Mouse (Mus musculus) heart, adult 18-20 months (tissue): ENCODE data around the gene Il22ra1. TPM values are rescaled to one million over a fixed set of nuclear protein-coding genes. Genes with fewer than 3 reads are reported as not detected.

Source experiments
- DNase-seq, 2 experiments: peaks; one replicate each; pipeline ENCODE4 v3.0.0; 2021 to 2022; ENCODE audit warnings: mixed read lengths in 1 of 2
- total RNA-seq, 2 experiments: library from RNA; stranded (reverse); gene quantifications; 2 replicates each; pipeline ENCODE4 v1.2.3; 2021

The Il22ra1 gene
- total RNA-seq, 2 experiments from 2014 or later = 0.17 to 0.46 TPM

DNA sequence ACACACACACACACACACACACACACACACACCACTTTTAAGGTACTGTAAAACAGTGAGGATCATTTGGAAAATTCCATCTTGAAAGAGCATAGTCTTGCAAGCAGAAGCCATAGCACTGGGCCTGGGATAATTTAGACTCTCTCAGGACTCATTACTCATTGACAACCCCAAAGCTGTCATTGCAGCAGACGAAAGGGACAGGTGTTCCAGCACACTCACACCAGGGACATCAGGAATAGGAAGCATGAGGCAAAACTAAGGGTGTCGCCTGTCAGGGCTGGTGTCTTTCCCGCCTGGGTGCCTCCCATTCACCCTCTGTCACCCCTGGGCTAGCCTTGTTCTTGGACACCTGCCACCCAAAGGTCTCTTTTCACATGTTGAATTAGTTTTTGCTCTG lies 8.9 kb downstream of the Il22ra1 start:
- DNase-seq = no peak

- DNase-seq = no peak
Observed at GRCm38 (mm10) chr4:135738237-135738636, 10.3 kb downstream of the Il22ra1 start.

DNA sequence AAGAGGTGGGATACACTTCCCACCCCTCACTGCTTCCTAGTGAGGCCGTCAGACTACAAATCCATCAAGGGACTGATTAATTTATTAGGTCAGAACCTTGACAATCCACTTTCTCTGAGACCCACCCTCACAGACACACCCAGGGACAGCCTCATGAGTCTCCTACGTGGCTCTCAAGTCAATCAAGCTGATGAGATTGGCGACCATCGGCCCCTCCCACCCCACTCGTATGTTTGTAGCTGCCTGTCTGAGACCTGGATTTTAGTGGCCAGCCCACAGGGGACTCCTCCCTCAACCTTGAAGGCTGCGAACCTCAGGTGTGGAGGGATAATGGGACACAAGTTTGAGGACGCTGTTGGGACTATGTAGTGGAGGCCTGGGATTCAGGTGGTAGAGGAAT lies 11.2 kb downstream of the Il22ra1 start:
- DNase-seq = no peak

DNA sequence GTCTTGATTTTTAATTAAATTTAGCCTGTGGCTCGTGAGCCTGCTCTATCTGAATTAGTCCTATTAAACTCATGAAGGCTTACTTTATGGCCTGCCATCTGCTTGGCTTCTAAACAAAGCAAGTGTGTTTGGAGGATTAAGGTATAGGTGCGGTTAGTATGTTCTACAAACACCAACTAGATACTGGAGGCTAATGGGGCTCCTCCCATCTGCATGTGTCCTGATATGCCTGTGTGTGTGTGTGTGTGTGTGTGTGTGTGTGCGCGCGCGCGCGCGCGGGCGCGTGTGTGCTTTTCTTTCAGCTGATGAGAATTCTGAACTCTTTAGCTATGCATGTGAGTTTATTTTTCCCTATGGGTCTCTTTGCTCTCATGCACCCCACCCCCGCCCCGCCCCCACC lies 11.7 kb downstream of the Il22ra1 start:
- no peak for DNase-seq

DNA sequence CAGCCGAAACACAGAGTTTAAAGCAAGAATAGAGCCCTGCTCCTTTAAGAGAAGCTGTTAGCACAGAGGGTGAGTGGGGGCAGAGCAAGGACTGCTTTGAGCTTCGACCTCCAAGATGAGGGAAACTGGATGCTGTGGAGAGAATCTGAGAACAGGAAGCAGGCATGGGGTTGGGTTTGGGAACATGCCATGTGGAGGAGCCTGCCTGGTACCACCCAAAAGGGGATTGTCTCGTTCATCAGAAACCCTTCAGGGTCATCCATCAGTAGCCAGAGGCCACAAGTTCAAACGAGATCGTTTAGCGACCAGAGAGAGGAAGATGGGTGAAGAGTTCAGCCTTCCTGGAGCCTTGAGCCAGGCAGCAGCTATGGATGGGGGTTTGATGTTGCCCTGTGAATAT lies 15.5 kb downstream of the Il22ra1 start:
- no peak for DNase-seq

GRCm38 (mm10) chr4:135744726-135745448 lies 16.9 kb downstream of the Il22ra1 start:
- DNase-seq = no peak

DNA sequence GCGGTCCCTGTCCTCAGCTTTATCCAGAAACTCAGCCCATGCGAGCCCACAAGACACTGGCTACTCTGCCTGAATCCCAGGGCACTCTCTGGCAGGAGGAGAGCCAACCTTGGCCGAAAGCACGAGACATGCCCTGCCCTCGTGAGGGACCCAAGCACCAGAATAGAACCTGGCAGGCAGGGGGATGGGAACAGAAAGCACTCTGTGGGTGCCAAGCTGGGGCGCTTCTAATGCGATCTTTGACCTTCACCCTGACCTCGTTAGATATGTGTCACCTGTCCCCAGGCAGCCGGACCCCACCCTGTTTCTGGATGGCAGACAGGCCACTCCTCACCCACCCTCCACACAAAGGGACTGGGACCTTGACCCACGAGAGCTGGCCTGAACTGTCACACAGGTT lies 17.6 kb downstream of the Il22ra1 start:
- peak; percentile 76 to 77 for DNase-seq

DNA sequence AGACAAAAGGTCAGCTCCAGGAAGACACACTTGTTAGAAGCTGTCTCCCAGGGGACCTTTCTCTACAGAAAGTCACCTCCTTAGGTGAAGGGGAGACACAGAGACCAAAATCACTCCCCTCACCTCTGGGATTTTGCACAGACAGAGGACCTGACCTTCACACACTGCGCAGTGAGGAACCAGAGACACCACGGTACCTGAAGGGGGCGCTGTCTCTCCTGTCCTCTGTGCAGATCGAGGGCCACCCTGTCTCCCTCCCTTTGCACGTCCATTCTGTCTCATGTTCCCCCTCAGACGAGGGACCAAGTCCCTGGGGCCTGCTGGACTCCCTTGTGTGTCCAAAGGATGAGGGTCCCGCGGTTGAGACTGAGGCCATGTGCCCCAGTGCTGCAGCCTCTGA lies 22.9 kb downstream of the Il22ra1 start:
- no peak for DNase-seq

DNA sequence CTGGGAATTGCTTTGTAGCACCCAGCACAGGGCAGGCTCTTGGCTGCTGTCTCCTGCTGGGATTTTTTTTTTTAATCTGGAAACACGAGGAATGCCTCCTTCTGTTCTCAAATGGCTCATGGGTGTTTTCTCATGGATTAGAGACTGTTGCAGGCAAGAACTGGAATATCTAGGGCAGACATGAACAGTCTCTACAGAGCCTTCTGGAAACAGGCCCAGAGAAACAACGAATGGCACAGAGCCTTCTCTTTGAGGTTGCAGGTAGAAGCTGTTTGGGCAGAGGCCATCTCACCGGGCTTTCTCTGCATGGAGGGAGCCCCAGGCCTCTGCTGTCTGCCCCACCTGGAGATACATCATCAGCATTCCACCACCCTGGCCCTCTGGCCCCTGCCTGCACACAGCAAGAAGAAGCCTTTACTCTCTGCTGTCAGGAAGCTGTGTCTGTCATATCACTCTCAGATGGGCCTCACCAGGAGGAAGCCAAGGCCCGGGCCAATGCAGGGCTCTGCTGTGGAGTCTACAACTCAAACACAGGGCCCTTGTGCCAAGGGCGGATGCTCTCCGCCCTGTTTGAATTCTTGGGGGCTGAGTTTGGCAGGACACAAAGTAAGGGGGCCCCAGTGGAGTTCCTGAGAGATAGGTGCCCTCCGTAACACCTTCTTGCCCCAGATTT lies 24.3 kb downstream of the Il22ra1 start:
- no peak for DNase-seq

DNA sequence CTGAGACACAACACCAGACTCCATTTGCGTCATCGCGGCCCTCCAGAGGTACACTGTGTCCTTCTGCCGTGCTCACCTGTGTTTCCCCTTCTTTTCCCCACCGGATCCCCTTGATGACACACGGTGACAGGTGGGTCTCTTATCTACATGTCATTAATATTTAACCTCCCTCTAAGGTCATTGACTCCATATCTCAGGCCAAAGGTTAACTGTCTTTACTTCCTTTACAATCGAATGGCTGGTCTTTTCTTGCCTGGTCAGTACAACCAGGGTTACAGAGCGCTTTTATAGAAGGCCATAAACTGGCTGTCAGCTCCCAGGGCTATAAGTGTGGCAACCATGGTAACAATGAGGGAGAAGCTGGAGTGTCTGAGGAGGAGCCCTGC lies 24.8 kb downstream of the Il22ra1 start:
- DNase-seq = no peak

- DNase-seq = no peak
Observed at GRCm38 (mm10) chr4:135758331-135758730, 30.4 kb downstream of the Il22ra1 start.

DNA sequence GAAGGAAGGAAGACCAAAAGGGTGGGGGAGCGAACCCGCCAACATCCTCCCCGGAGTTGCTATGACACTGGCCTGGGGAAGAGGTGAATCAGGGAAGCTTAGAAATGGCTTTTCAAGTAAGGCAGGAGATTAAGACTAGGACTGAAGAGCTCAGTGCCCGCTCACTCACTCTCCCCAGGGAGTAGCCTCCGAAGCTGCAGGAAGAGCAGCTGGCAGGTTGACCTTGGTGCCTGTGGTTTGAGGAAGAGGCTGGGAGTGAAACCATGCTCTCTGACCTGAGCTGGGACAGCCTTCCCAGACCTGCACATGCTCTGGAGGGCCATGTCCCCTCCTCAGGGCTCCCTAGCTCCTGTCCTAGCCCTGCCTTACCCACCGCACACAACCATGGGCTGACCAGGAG lies 30.9 kb downstream of the Il22ra1 start:
- DNase-seq = no peak

- no peak for DNase-seq
Observed at GRCm38 (mm10) chr4:135759356-135759976, 31.5 kb downstream of the Il22ra1 start, which contains the start of gene Myom3. Myom3 (plus strand) TSS chr4:135759715.

DNA sequence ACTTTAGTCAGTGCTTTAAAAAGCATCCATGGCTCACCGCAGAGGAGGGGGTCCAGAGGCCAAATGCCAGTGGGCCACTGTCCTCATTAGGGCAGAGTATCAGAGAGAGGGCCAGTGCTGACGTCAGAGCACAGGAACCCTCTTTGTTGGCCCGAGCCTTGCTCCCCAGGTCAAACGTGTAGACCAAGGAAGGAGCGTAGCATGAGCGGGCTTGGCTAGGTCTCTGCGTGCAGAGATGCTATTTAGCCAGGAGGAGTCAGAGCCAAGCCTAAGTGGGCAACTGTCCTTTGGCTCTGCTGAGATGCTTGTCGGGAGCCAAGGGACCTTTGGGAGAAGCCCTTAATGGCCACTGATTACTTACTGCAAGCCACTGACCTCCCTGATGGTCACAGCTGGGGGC lies 33.1 kb downstream of the Il22ra1 start:
- DNase-seq = no peak

DNA sequence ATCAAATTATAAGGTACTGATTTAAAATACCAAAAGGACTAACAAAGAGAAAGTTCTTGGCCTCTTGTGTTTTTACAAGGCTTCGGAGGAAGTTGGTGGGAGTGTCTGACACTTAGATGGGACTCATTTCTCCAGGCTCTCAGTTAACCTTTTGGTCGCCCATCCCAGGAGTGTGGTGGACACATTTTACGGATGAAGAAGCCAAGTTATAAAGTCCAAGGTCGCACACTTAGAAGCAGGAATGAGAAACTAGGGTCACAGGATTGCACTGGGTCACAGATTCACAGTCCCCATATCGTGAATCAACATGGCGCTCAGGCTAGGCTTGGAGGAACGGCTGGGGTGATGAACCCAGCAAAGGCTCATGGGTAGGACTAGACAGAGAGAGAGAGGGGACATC lies 33.6 kb downstream of the Il22ra1 start:
- no peak for DNase-seq

- DNase-seq = peak; percentile 20 to 24
Observed at GRCm38 (mm10) chr4:135762251-135762906, 34.4 kb downstream of the Il22ra1 start.

GRCm38 (mm10) chr4:135764700-135765099 lies 36.7 kb downstream of the Il22ra1 start:
- no peak for DNase-seq

DNA sequence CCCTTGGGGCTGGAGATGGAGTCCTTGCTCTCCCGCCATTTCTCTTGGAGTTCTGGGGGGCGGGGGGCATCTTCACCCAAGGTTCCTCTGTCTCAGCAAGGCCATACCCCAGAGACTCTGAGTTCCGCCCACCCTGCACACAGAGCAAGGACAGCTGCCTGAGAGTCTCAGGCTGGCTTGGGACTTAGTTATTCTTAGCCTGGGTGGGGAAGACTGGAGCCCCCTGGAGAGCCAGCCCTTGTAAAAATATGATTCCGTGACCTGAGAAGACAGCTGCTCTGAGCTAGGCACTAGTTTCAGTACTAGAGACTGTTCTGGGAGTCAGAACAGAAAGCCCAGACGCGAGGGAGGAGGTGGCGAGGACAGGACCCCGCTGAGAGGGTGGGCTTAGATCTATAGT lies 37.7 kb downstream of the Il22ra1 start:
- DNase-seq = no peak

DNA sequence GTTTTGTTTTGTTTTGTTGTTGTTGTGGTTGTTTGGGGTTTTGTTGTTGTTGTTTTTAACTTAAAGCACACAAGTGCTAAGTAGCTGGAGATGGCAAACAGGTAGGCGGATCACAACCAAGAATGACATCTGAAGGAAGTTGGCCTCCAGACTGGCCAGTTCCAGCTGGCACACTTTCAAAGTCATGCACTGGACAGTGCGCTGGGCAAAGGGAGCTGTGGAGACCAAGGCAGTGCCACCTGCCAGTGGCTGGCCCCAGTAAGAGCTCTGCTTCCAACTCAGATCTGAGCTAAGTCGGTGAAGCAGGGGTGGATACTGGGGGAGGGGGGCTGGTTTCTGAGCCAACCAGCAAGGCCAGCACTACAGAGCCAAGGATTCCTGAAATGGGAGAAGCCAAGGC lies 39.0 kb downstream of the Il22ra1 start:
- DNase-seq = peak; percentile 51 to 65

DNA sequence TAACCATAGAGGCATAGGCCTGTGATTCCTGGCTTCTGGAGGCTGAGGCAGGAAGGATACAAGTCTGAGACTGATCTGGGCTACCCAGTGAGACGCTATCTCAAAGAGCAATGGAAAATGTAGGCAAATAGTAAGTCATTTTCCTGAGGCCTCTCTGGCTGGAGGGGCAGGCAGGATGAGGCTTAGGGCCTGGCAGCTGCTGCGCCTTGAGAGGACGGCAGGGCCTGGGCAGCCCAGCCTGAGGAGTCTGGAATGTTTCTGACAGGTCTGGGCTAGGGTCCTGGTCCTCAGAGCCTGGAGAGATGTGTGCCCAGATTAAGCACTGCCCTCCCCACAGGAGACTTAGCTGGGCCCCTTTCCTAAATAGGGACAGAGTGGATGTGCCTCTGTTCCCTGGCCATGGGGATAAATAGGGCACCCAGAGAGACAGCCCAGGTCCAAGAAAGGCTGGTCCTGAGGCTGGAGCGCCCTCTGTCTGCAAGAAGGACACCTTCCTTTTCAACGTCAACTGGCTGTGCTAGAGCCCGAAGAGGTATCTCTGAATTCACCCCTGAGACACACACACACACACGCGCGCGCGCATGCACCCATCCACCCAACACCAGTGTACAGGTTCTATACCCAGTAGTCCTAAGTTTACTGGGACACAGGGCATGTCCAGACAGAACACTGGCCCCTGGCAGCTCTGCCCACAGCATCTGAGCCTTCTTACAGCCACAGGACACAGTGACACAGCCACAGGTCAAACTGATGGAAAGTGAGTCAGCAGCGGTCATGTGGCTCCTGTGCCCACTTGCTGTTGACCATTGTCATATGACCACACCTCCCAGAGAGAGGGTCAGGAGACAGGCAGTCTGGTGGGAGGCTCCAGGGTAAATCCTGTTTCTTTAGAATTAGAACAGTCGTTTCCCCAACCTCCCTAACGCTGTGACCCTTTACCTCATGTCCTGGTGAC lies 40.9 kb downstream of the Il22ra1 start:
- DNase-seq = peak; percentile 34 to 45

DNA sequence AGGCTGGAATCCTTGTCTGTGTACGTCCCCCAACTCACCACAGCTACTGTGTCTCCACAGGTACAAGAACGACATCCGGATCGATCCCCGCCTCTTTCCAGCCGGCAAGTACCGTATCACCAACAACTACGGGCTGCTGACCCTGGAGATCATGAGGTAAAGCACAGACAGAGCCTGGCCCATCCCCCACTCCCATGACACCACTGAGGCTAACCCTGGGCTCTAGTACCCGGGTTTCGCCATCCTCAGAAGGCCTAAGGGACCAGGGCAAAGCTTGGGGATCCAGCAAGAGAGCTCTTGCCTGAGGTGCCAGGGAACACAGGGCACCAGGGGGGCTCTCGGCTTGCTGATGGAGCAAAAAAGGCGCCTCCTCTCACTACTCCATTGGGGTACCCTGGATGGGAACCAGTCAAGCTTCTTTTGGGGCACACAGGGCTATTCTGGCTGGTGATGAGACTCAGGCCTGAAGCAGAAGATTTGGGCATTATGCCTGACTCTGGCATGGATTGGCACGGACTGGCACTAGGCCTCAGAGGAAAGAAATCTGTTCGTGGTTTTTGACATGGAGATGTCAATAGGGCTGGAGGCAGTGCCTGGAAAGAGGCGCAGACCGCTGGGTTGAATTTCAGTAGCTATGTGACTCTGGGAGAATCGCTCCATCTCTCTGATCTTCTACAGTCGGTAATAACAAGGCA lies 42.8 kb downstream of the Il22ra1 start:
- DNase-seq = no peak
